Mouse (Mus musculus) forebrain, embryonic 11.5 days (tissue): ENCODE measurements around the gene Cela2a. TPM values are rescaled to one million over a fixed set of nuclear protein-coding genes. Genes with fewer than 3 reads are reported as not detected.

ENCODE experiments used
- ATAC-seq: fragments of 200-750 bp; cut with Nextera tagmentation; replicated peaks from 2 replicates; pipeline ENCODE4 v1.8.0; 2017; ENCODE audit warnings: moderate TSS enrichment; ENCODE audit not compliant: low FRiP score
- DNase-seq: peaks from one replicate; pipeline ENCODE4 v3.0.0-alpha.2; 2017; ENCODE audit warnings: low spot score
- H3K27ac ChIP-seq: fragments of 300-500 bp; sonication (generic); 2 replicates; pipeline ENCODE4 v1.5.1; 2014; ENCODE audit warnings: low read depth, low read length
- H3K27me3 ChIP-seq: fragments of 300-500 bp; sonication (generic); 2 replicates; pipeline ENCODE4 v1.6.1; 2014; ENCODE audit warnings: mild to moderate bottlenecking, low read length, mixed read lengths; ENCODE audit not compliant: control insufficient read depth, insufficient read depth
- H3K36me3 ChIP-seq: fragments of 300-500 bp; sonication (generic); 2 replicates; pipeline ENCODE4 v1.6.1; 2014; ENCODE audit warnings: mild to moderate bottlenecking, low read length, moderate library complexity, mixed read lengths; ENCODE audit not compliant: control insufficient read depth, insufficient read depth
- H3K4me1 ChIP-seq: fragments of 300-500 bp; sonication (generic); replicated peaks from 2 replicates; pipeline ENCODE4 v1.6.1; 2014; ENCODE audit warnings: low read length, mixed read lengths; ENCODE audit not compliant: control insufficient read depth, insufficient read depth
- H3K4me2 ChIP-seq: fragments of 300-500 bp; sonication (generic); 2 replicates; pipeline ENCODE4 v1.6.1; 2014; ENCODE audit warnings: low read depth, mild to moderate bottlenecking, low read length, moderate library complexity, mixed read lengths; ENCODE audit not compliant: severe bottlenecking
- H3K4me3 ChIP-seq: fragments of 300-500 bp; sonication (generic); 2 replicates; pipeline ENCODE4 v1.5.1; 2014; ENCODE audit warnings: low read depth, low read length
- H3K9ac ChIP-seq: fragments of 300-500 bp; sonication (generic); 2 replicates; pipeline ENCODE4 v1.6.1; 2014; ENCODE audit warnings: low read length
- H3K9me3 ChIP-seq: fragments of 300-500 bp; sonication (generic); 2 replicates; pipeline ENCODE4 v1.6.1; 2016; ENCODE audit warnings: low read length, mixed read lengths; ENCODE audit not compliant: control insufficient read depth
- WGBS: fragments of 180-500 bp; shearing (Covaris S2); extraction: QIAGEN DNeasy Blood & Tissue Kit; methylation state at CpG from one replicate; pipeline ENCODE4 v1.1.7; 2014; 5-methylcytosine and 5-hydroxymethylcytosine counted together
- polyA plus RNA-seq: library from polyadenylated mRNA; unstranded; fragments of >200 nt; fragmentation: Nextera tagmentation; extraction: Ambion mirVana; gene quantifications from 2 replicates; pipeline ENCODE4 v1.2.1, GENCODE M21; 2014

The Cela2a gene
- polyA plus RNA-seq, 1 experiment from 2014 or later, result not detected

- no peak overlapping the region for H3K4me2 ChIP-seq
- no peak for ATAC-seq
- 75% methylated on average over 5 of the region's 5 CpGs for WGBS
Measured at GRCm38 (mm10) chr4:141834536-141835095, 8.7 kb upstream of the Cela2a start.

GRCm38 (mm10) chr4:141833911-141834310 is 8.0 kb upstream of the Cela2a start:
- no peak overlapping the region for H3K9ac ChIP-seq
- no peak overlapping the region for H3K4me3 ChIP-seq
- H3K27me3 ChIP-seq, result no peaks in the 10 kb centered on the region
- H3K27ac ChIP-seq, result no peak overlapping the region
- DNase-seq, result no peak
- H3K4me1 ChIP-seq, result no peaks in the 10 kb centered on the region
- ATAC-seq, result no peak
- no peak overlapping the region for H3K4me2 ChIP-seq
- H3K9me3 ChIP-seq, result no peaks in the 10 kb centered on the region
- H3K36me3 ChIP-seq, result no peaks in the 10 kb centered on the region
- WGBS, result 55% methylated on average over 1 of the region's 1 CpGs

More at GRCm38 (mm10) chr4:141834536-141835095, 8.7 kb upstream of the Cela2a start:
- Histone ChIP-seq H3K9ac (no peak overlapping the region), H3K4me3 (no peak overlapping the region), H3K27ac (no peak overlapping the region), H3K36me3 (no peaks in the 10 kb centered on the region), H3K27me3 (no peaks in the 10 kb centered on the region), H3K4me1 (no peaks in the 10 kb centered on the region), H3K9me3 (no peaks in the 10 kb centered on the region)
- no peak for DNase-seq

GRCm38 (mm10) chr4:141831361-141831760 is 5.4 kb upstream of the Cela2a start:
- no peaks in the 10 kb centered on the region for H3K27me3 ChIP-seq

GRCm38 (mm10) chr4:141830381-141830780 is 4.4 kb upstream of the Cela2a start:
- no peaks in the 10 kb centered on the region for H3K9me3 ChIP-seq
- ATAC-seq (no peak), DNase-seq (no peak)
- WGBS, result 58% methylated on average over 11 of the region's 11 CpGs
- H3K27ac ChIP-seq, result no peak overlapping the region
- H3K4me1 ChIP-seq, result no peaks in the 10 kb centered on the region
- no peak overlapping the region for H3K4me2 ChIP-seq
- no peak overlapping the region for H3K9ac ChIP-seq
- H3K36me3 ChIP-seq, result no peaks in the 10 kb centered on the region
- no peak overlapping the region for H3K4me3 ChIP-seq
- no peaks in the 10 kb centered on the region for H3K27me3 ChIP-seq

More at GRCm38 (mm10) chr4:141831361-141831760, 5.4 kb upstream of the Cela2a start:
- ATAC-seq, result no peak
- no peak for DNase-seq
- no peaks in the 10 kb centered on the region for H3K9me3 ChIP-seq
- H3K9ac ChIP-seq, result no peak overlapping the region
- H3K4me2 ChIP-seq, result no peak overlapping the region
- no peaks in the 10 kb centered on the region for H3K4me1 ChIP-seq
- no peaks in the 10 kb centered on the region for H3K36me3 ChIP-seq
- H3K27ac ChIP-seq, result no peak overlapping the region
- 82% methylated on average over 7 of the region's 7 CpGs for WGBS
- no peak overlapping the region for H3K4me3 ChIP-seq

GRCm38 (mm10) chr4:141828177-141828576 is 2.2 kb upstream of the Cela2a start:
- Histone ChIP-seq H3K4me1 (no peaks in the 10 kb centered on the region), H3K27me3 (no peaks in the 10 kb centered on the region), H3K4me2 (no peak overlapping the region), H3K9me3 (no peaks in the 10 kb centered on the region), H3K4me3 (no peak overlapping the region), H3K9ac (no peak overlapping the region), H3K36me3 (no peaks in the 10 kb centered on the region), H3K27ac (no peak overlapping the region)
- 78% methylated on average over 4 of the region's 4 CpGs for WGBS
- no peak for DNase-seq
- ATAC-seq, result no peak

- ATAC-seq, result no peak
Measured at GRCm38 (mm10) chr4:141827401-141827800, 1.4 kb upstream of the Cela2a start.

GRCm38 (mm10) chr4:141822979-141823378 is 3.0 kb downstream of the Cela2a start:
- DNase-seq (no peak), ATAC-seq (no peak)
- no peak overlapping the region for H3K4me3 ChIP-seq
- WGBS, result 62% methylated on average over 3 of the region's 3 CpGs
- no peak overlapping the region for H3K4me2 ChIP-seq
- H3K27ac ChIP-seq, result no peak overlapping the region
- H3K4me1 ChIP-seq, result no peaks in the 10 kb centered on the region
- H3K9ac ChIP-seq, result no peak overlapping the region
- no peaks in the 10 kb centered on the region for H3K9me3 ChIP-seq
- H3K36me3 ChIP-seq, result no peaks in the 10 kb centered on the region
- H3K27me3 ChIP-seq, result no peaks in the 10 kb centered on the region

More at GRCm38 (mm10) chr4:141827401-141827800, 1.4 kb upstream of the Cela2a start:
- H3K4me1 ChIP-seq, result no peaks in the 10 kb centered on the region
- H3K9ac ChIP-seq, result no peak overlapping the region
- H3K4me2 ChIP-seq, result no peak overlapping the region
- no peak overlapping the region for H3K4me3 ChIP-seq
- no peaks in the 10 kb centered on the region for H3K27me3 ChIP-seq
- DNase-seq, result no peak
- H3K36me3 ChIP-seq, result no peaks in the 10 kb centered on the region
- H3K27ac ChIP-seq, result no peak overlapping the region
- no peaks in the 10 kb centered on the region for H3K9me3 ChIP-seq
- WGBS, result 85% methylated on average over 2 of the region's 2 CpGs

DNA sequence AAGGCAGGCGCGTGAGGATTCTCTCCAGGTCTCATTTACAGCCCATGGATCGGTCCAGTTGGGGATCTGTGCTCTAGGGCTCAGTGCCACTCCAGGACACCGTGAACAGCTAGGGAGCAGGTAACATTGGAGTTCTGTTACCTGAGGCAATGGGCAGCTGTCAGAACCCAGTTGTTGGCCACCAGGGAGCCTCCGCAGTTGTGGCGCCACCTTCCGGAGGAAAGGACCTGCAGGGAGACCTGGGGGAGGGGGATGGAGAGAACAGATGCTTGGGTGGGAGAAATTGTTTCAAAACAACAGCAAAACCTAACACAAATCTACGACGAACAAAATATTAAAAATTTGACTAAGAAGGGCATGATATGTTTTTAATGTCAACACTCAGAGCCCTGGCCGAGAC is 3.9 kb downstream of the Cela2a start:
- H3K4me3 ChIP-seq, result no peak overlapping the region
- no peaks in the 10 kb centered on the region for H3K9me3 ChIP-seq
- H3K9ac ChIP-seq, result no peak overlapping the region
- DNase-seq, result no peak
- 0 out of 2 replicates have a peak, but pooled peaks cover 1% of the 10 kb centered on the region for H3K4me1 ChIP-seq
- no peaks in the 10 kb centered on the region for H3K27me3 ChIP-seq
- ATAC-seq, result no peak
- H3K27ac ChIP-seq, result no peak overlapping the region
- H3K36me3 ChIP-seq, result no peaks in the 10 kb centered on the region
- WGBS, result 76% methylated on average over 10 of the region's 10 CpGs
- H3K4me2 ChIP-seq, result no peak overlapping the region

- H3K27me3 ChIP-seq, result no peaks in the 10 kb centered on the region
- H3K4me1 ChIP-seq, result 0 out of 2 replicates have a peak, but pooled peaks cover 2% of the 10 kb centered on the region
- no peaks in the 10 kb centered on the region for H3K36me3 ChIP-seq
- ATAC-seq (no peak), DNase-seq (no peak)
- 81% methylated on average over 3 of the region's 3 CpGs for WGBS
- no peak overlapping the region for H3K4me3 ChIP-seq
- H3K27ac ChIP-seq, result no peak overlapping the region
- H3K4me2 ChIP-seq, result no peak overlapping the region
- H3K9ac ChIP-seq, result no peak overlapping the region
- no peaks in the 10 kb centered on the region for H3K9me3 ChIP-seq
Measured at GRCm38 (mm10) chr4:141821178-141821577, 4.8 kb downstream of the Cela2a start.
